Mouse (Mus musculus) neural tube, embryonic 15.5 days (tissue): ENCODE results near the gene Lep. TPM values are rescaled to one million over a fixed set of nuclear protein-coding genes. Genes with fewer than 3 reads are reported as not detected.

ENCODE experiments used
- ATAC-seq: fragments of 200-750 bp; cut with Nextera tagmentation; 2 replicates; pipeline ENCODE4 v1.8.0; 2017; ENCODE audit warnings: mild to moderate bottlenecking, moderate TSS enrichment, moderate library complexity; ENCODE audit not compliant: low FRiP score
- H3K27ac ChIP-seq: fragments of 300-500 bp; sonication (generic); replicated peaks from 2 replicates; pipeline ENCODE4 v1.5.1; 2015; ENCODE audit warnings: mild to moderate bottlenecking, inconsistent platforms
- H3K27me3 ChIP-seq: fragments of 300-500 bp; sonication (generic); replicated peaks from 2 replicates; pipeline ENCODE4 v1.6.1; 2015; ENCODE audit warnings: inconsistent platforms
- H3K36me3 ChIP-seq: fragments of 300-500 bp; sonication (generic); 2 replicates; pipeline ENCODE4 v1.6.1; 2015; ENCODE audit warnings: inconsistent platforms
- H3K4me1 ChIP-seq: fragments of 300-500 bp; sonication (generic); 2 replicates; pipeline ENCODE4 v1.6.1; 2015; ENCODE audit warnings: inconsistent platforms
- H3K4me2 ChIP-seq: fragments of 300-500 bp; sonication (generic); 2 replicates; pipeline ENCODE4 v1.6.1; 2015; ENCODE audit warnings: inconsistent platforms, mild to moderate bottlenecking, moderate library complexity
- H3K4me3 ChIP-seq: fragments of 300-500 bp; sonication (generic); replicated peaks from 2 replicates; pipeline ENCODE4 v1.5.1; 2015; ENCODE audit warnings: mild to moderate bottlenecking, inconsistent platforms
- H3K9ac ChIP-seq: fragments of 300-500 bp; sonication (generic); replicated peaks from 2 replicates; pipeline ENCODE4 v1.6.1; 2015; ENCODE audit warnings: mild to moderate bottlenecking, inconsistent platforms
- H3K9me3 ChIP-seq: fragments of 300-500 bp; sonication (generic); replicated peaks from 2 replicates; pipeline ENCODE4 v1.6.1; 2016; ENCODE audit warnings: inconsistent platforms
- WGBS: fragments of 180-500 bp; shearing (Covaris S2); methylation state at CpG from one replicate; pipeline ENCODE4 v1.1.7; 2015; ENCODE audit warnings: mixed read lengths; 5-methylcytosine and 5-hydroxymethylcytosine counted together
- microRNA-seq: library from miRNA; unstranded; fragments of <30 nt; microRNA quantifications from one replicate; pipeline ENCODE4, GENCODE M21; 2017
- polyA plus RNA-seq: library from polyadenylated mRNA; unstranded; fragments of >200 nt; fragmentation: Nextera tagmentation; extraction: Ambion mirVana; gene quantifications from 2 replicates; pipeline ENCODE4 v1.2.1, GENCODE M21; 2015

Gene Lep
- polyA plus RNA-seq, 1 experiment from 2014 or later, result not detected

GRCm38 (mm10) chr6:29118963-29119362, 58.9 kb downstream of the Lep start:
- 0 out of 2 replicates have a peak, but pooled peaks cover 4% of the 10 kb centered on the region for H3K4me1 ChIP-seq
- H3K27me3 ChIP-seq, result no peaks in the 10 kb centered on the region
- 78% methylated on average over 4 of the region's 4 CpGs for WGBS
- H3K27ac ChIP-seq, result no peak overlapping the region
- ATAC-seq, result no peak
- peaks cover 3% of the 10 kb centered on the region; the same call in 1 of the 2 replicates for H3K36me3 ChIP-seq
- H3K4me2 ChIP-seq, result no peak overlapping the region
- H3K4me3 ChIP-seq, result no peak overlapping the region
- H3K9ac ChIP-seq, result no peak overlapping the region
- no peaks in the 10 kb centered on the region for H3K9me3 ChIP-seq

- 0 out of 2 replicates have a peak, but pooled peaks cover 4% of the 10 kb centered on the region for H3K4me1 ChIP-seq
- H3K9ac ChIP-seq, result no peak overlapping the region
- no peak for ATAC-seq
- H3K27ac ChIP-seq, result no peak overlapping the region
- H3K9me3 ChIP-seq, result no peaks in the 10 kb centered on the region
- WGBS, result 86% methylated on average over 13 of the region's 13 CpGs
- no peak overlapping the region for H3K4me2 ChIP-seq
- H3K4me3 ChIP-seq, result no peak overlapping the region
- peaks cover 11% of the 10 kb centered on the region for H3K36me3 ChIP-seq
- no peaks in the 10 kb centered on the region for H3K27me3 ChIP-seq
These were observed 60.0 kb downstream of the Lep start for GRCm38 (mm10) chr6:29119990-29120389.

Small RNA genes lying within 50 kb of the gene (microRNA-seq; reads per million reads assigned to microRNA genes)
- 90.5 reads per million, percentile 51 among the genes with 10 or more reads in this experiment for gene Mir129-1

Other genes starting within 250 kb of the Lep start
- gene Lrrc4, start 228.5 kb upstream of the Lep start, polyA plus RNA-seq, result 7.2 and 8.5 TPM in 2 replicates
- 38.2 and 41.1 TPM in 2 replicates for gene Rbm28, start 104.8 kb downstream of the Lep start, polyA plus RNA-seq
- gene Prrt4, start 119.4 kb downstream of the Lep start, polyA plus RNA-seq, result 12.6 and 13.9 TPM in 2 replicates
- gene Impdh1, start 156.1 kb downstream of the Lep start, polyA plus RNA-seq, result 84.1 and 84.2 TPM in 2 replicates
- gene Hilpda, start 212.3 kb downstream of the Lep start, polyA plus RNA-seq, result 28.4 and 29.0 TPM in 2 replicates
- gene Fam71f2, start 219.4 kb downstream of the Lep start, polyA plus RNA-seq, result 0.26 and 0.46 TPM in 2 replicates